Mouse (Mus musculus) E14TG2a.4 (cell line): ENCODE measurements around the gene Shroom1.

Experiments used
- CTCF ChIP-seq: conservative IDR thresholded peaks from 2 replicates; pipeline ENCODE4 v1.5.1; 2014; ENCODE audit warnings: low read length
- NANOG ChIP-seq: IDR thresholded peaks from 2 replicates; pipeline ENCODE4 v1.6.1; 2014; ENCODE audit warnings: borderline replicate concordance, low read length, mixed read lengths
- POU5F1 ChIP-seq: IDR thresholded peaks from 2 replicates; pipeline ENCODE4 v1.6.1; 2014; ENCODE audit warnings: low read length, borderline replicate concordance

DNA sequence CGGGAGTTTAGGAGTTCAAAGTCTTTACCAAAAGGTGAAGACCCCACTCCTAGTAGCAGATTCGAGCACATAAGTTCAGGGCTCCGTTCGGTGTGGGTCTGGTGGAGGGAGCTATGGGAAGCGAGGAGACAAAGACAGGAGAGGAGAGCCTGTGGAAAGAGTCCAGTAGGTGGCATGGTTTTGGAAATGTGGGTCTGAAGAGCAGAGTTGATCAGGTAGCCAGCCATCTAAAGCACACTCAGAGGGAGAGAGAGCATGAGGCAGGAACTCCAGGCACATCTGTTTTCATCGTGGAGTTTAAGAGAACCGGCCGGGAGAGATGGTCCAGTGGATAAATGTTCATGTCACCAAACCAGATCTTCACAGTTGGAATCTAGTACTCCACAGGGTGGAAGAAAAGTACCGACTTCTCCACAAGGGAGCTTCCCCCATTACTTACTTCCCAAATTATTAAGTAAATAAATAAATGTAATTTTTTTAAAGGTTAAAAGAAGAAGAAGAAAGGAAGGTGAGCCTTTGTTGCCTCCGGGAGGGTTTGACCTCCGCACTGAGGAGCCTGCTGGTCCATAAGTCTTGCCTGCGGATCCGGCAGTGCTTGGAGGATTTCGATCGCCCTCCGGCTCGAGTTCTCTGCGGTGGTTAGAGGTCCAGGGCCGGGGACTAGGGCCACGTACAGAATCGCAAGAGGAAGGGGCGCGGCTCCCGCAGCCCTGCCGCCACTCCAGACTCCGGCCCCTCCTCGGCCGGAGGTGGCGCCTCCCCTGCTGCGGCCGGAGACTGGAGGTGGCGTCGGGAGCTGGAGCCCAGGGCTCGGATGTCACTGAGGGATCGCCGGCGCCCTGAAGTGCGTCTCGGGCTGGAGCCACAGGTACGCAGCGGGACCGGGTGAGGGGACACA, at the start of gene Shroom1, which contains the start of gene Gm10447:
- TF ChIP-seq CTCF = peak; percentile 13; the same call in 1 of the 2 replicates
- TF ChIP-seq POU5F1 = no peak
- TF ChIP-seq NANOG = no peak
